Mouse (Mus musculus) c-Kit-positive CD71-positive TER-119-positive erythroid progenitor cells, embryonic 14.5 days (primary cell): ENCODE results near the gene Erg.

Experiments used
- DNase-seq: peaks from one replicate; pipeline ENCODE4 v3.0.0-alpha.2; 2013; ENCODE audit warnings: low spot score

The Erg gene

GRCm38 (mm10) chr16:95440334-95440733 lies 146.1 kb downstream of the Erg start:
- no peak for DNase-seq

GRCm38 (mm10) chr16:95439794-95440193 lies 146.6 kb downstream of the Erg start:
- DNase-seq = peak; percentile 15

DNA sequence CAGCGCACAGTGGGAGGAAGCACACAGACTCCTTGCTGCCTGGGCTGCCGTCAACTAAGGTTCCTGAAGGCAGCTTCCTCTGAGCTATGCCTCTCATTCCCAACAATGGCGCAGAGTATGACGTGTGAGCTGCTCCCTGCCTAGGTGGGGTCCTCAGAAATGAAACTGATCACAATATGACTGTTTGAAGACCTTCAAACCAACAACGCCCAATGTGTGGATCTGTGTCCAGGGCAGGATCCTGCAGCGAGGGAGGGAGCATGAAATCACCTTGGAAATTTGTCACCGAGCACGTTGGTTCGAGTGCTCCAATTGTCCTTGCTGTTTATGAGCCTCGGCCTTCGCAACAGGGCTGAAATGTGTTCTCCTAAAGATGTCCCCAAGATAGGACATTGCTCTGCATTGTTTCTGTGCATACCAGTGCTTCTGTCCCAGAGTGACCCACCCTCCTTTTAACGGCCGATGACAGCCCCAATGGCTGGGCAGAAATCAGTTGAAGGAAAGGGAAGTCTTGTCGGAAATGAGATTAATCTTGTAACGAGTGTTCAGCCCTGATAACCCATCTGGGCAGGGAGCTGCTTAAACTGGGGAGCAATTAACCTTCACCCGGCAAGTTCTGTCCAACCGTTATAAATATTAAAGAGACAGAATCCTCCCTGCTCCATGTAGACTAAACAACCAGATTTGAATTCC lies 147.4 kb downstream of the Erg start:
- peak; percentile 21 for DNase-seq

GRCm38 (mm10) chr16:95436611-95437010 lies 149.8 kb downstream of the Erg start:
- no peak for DNase-seq

DNA sequence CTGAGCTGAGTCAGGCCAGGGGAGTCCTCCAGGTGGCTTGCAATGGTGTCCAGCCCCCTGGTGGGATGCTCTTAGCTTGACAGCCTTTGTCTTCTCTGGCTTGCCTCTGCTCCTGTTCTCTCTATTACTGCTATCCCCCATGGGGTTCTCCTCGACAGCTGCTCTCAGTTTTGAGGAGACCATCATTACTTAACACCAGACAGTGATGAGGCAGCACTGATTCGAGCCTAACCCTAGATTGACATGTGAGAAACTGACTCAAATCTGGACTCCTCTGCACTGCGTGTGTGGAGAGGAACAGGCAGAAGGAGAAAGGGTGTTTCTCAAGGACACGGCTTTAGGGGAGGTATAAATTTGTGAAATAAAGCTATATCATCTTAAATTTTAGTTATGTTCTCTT lies 150.3 kb downstream of the Erg start:
- DNase-seq = no peak

DNA sequence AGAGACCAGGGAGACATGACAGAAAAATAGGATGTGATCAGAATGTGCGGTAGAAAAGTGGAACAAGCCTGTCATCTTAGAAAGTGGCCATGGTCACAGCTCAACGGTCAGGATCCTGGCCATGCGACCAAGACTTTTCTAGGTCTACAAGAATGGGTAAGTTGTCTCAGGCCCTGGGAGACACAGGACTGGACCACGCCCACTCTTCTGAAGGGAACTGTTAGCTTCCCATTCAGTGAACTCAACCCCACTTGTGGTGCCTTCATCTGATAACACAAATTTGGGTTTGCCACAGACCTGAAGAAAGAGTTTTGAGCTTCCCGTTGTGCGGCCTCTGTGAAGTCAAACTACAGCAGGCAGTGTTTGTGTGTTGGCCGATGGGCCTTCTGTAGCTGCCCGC lies 152.0 kb downstream of the Erg start:
- no peak for DNase-seq

DNA sequence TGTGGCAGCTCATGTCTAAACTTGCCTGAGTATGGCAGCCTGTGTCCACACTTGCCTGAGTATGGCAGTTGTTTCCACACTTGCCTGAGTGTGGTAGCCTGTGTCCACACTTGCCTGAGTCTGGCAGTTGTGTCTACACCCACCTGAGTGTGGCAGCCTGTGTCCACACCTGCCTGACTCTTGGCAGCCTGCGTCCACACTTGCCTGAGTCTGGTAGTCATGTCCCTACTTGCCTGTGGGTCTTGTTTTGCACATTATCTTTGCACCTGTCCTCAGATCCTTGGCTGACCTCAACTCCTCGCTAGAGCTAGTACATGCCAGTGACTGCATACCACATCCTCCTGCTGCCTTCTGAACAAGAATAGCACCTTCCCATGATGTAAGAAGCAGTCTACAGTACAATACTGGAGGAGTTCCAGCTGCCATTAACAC lies 153.8 kb downstream of the Erg start:
- no peak for DNase-seq

DNA sequence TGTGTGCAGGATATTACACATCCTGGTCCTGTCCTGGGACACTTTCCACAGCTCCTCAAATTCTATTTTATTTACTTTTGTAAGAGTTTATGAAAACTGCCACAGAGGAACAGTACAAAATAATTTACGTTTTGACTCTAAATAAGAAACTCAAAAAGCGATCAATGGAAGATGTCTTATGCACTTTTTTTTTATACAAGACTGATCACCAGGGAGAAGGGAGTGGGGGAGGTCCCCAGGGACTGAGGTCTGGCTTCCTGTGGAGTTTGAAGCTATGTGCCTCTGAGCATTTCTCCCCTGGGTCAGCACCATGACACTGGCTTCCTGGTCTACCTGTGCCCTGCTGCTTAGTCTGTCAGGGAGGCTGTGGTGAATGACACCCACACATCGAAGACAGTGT lies 156.5 kb downstream of the Erg start:
- DNase-seq = no peak

DNA sequence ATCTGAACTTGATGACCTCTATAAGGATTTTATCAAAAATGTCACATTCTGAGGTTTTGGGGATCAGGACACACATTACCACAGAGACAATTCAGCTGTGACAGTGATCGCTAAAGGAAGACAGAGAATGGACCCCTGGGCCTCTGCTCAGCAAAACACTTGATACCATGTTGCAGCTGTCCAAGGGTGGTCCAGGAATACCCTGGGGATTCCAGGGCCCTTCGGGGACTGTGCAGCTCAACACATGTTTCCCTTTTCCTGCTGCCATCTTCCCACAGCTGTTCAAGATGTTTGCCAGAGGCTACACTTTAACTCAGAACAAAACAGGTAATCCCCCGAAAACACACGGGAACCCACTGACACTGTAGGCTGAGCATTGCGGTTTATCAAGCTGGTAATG lies 158.2 kb downstream of the Erg start:
- DNase-seq = no peak

DNA sequence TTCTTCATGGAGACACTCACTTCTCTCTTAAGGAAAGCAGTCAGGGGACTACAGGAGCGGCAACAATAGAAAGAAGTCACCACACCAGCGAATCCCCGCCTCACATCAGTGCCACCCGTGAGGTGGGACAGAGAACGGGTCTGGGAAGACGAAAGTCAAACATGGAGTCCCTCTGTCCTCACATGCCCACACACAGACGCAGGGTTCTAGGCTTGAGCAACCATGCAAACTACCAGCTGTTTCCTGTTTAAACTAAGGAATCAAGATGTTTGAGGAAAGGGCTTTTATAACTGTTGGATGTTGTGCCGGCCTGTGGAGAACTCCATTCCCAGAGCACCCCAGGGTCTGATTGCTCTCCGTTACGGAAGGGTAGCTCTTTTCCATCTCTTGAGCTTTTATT lies 158.9 kb downstream of the Erg start:
- no peak for DNase-seq

DNA sequence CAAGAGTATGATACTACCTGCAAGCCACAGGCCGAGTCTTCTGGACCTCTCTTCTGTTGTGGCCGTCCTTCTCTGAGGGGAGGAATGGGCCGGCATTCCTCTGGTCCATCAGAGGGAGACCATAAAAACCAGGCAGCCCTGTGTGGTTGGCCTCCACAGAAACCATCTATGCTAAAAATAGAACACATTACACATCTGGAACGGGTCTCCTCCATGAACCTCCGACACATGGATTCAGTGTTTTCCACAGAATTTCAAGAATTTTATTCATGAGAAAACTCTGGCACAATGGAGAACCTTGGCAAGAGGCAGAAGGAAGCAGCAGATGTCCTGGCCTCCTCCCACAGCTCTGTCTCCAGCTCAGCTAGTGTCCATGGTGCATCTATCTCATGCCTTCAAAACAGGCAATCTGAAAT lies 163.7 kb downstream of the Erg start:
- no peak for DNase-seq

DNA sequence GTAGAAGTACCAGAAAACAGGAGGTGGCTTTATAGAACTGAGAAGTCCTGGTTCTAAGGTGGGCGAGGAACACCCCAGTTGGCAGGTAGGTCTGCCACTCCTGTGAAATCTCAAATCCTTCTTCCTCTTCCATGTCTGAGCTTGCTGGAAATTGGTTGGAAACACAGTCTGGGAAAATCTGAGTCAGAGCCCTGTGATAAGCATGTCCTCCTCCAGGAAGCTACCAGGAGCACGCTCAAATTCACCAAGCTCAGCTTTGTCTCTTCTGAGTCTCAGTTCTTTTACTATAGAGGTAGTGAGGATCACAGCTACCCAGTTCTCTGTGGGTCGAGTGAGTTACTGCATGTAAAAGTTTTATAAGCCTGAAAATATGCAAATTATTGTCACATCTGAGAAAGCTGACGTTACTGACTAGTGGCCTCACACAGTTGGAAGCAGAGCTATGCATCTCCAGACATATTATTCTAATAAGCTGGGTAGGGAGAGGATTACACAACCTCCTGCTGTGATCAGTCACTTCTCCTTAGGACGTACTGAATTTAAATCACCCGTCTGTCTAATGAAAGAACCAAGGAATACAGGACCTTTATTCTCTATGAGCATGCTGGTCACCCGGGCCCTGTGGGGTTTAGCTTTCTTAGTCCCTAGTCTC lies 165.0 kb downstream of the Erg start:
- no peak for DNase-seq

DNA sequence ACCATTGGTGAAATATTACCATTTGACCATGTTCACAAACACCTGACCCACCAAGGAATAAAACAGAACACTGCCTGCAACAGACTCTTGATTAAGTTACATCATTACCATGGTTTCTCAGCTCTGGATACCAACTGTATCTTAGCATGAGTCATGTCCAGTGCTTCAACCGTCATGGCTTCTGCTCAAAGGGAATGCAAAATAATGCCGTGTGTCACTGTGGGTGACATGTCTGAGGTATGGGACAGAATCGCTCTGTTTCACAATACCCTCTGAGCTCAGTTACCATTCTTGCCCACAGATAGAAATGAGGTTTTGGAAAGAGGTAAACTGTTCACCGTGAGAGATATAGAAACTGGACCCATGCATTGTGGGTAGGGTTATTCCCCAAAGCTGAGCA lies 170.5 kb downstream of the Erg start:
- DNase-seq = no peak

- DNase-seq = no peak
Observed at GRCm38 (mm10) chr16:95415372-95415771, 171.0 kb downstream of the Erg start.

GRCm38 (mm10) chr16:95413401-95413959 lies 172.9 kb downstream of the Erg start:
- no peak for DNase-seq

- no peak for DNase-seq
Observed at GRCm38 (mm10) chr16:95408096-95408495, 178.3 kb downstream of the Erg start.

DNA sequence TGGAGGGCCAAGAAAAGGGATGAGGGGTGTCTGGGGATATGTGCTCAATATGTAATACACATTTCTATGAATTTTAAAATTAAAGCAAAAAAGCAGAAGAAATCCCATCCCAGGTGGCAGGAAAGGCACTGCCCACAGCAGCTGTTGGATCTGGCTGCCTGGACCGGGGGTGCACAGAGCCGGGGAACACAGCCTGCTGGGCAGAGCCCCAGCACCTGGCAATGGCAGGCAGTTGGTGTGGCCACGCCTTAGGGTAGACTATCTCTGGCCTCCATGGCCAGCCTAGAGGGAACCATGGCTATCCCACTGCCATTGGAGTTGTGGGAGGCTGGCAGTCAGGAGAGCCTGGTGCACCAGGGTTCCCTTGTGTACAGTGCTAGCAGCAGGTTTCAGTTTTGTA lies 180.9 kb downstream of the Erg start:
- DNase-seq = no peak

GRCm38 (mm10) chr16:95403453-95403852 lies 182.9 kb downstream of the Erg start:
- no peak for DNase-seq

GRCm38 (mm10) chr16:95401869-95402268 lies 184.5 kb downstream of the Erg start:
- DNase-seq = no peak

- DNase-seq = no peak
Observed at GRCm38 (mm10) chr16:95398761-95399343, 187.5 kb downstream of the Erg start.

GRCm38 (mm10) chr16:95390787-95391186 lies 195.6 kb downstream of the Erg start:
- no peak for DNase-seq

DNA sequence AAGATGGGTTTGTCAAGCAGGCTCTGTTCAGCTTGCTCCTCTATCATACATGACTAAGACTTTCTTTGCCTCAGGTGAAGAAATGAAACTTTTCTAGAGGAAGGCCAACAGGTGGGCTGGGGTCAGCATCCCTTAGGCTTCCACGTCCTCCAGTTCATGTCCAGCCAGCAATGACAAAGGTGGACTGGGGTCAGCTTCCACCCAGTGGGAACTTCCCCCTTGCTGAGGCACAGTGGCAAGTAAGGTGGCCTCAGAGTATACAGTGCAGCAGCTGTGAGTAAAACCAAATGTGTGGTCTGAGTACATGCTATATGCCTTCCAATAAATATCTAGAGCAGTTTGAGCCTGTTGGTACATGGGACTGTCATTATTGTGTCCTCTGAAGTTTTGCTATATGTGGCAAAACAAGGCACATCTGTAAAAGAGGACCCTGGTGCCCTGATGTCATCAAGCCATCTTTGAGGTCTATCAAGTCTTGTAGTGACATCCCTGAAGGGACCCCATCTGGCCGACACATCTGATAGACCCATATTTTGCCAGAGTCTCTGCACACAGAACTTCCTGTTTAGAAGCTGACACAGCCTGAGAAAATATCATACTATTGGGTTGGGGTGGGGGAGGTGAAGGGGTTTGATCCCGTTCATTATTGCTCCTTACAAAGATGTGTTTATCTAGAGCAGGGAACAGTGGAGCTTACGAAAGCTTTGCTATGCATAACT lies 197.4 kb downstream of the Erg start:
- no peak for DNase-seq

GRCm38 (mm10) chr16:95388292-95388691 lies 198.1 kb downstream of the Erg start:
- no peak for DNase-seq
